Mouse (Mus musculus): ENCODE measurements around the gene Gpr173. TPM values are rescaled to one million over a fixed set of nuclear protein-coding genes. Genes with fewer than 3 reads are reported as not detected.
A peak's percentile ranks its signal among the peaks of the same experiment; 100 is the strongest.

The Gpr173 gene
- 2.0 and 2.7 TPM in 2 replicates for polyA plus RNA-seq (2014; fragmentation: Nextera tagmentation; extraction: Ambion mirVana)

DNA sequence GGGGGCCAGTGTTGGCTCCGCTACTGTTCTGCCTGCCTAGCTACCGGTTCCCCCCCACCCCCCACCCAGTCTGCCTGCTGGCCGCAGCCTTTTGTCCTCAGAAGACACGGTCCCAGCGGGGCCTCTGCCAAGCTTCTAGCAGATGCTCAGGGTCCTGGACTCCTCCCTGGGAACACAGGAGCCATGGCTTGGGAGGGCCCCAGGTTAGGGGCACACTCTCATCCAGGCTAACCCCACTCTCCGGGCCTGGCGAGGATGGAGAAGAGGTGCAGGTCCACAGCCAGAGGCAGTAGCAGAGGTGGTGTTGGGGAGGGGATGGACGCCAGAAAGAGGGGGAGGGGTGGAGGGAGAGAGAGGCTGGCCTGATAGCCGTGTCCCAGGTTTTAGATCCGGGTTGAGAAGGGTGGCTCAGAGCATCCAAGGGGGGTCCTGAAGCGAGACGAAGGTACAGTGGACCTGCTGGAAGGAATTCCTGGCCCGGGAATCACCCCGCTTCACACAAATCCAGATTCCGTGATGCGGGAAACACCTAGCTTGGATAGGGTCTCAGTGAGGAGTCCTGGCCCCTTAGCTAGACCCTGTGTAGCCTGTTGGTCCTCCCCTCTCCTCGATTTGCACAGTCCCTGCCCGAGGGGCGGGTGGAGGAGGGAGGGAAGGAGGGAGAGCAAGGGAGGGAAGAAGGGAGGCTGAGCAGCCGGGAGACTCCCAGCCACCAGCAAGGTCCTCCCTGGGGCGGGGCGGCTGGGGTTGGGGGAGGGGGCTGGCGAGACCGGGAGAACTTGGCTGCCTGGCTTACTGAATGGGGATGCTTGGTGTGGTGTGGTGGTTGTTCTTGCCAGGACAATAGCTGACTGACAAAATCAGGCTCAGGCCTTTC, at the start of gene Gpr173:
Gpr173 (minus strand) TSS at position 308 of the 877 bp plus-strand sequence.
- peak; percentile 95 for ATAC-seq (ENCODE audit: insufficient number of reproducible peaks, insufficient read depth, low FRiP score, low read depth)
- Histone ChIP-seq H3K4me1 (ENCODE audit: control insufficient read depth in 2 of 2, insufficient read depth in 2 of 2, low read length in 2 of 2) (no peaks in the 10 kb centered on the region; a peak in 1 of 4 replicates), H3K9me3 (ENCODE audit: control insufficient read depth, low read length) (no peaks in the 10 kb centered on the region), H3K36me3 (ENCODE audit: control insufficient read depth, insufficient read depth, low read length) (no peaks in the 10 kb centered on the region), H3K4me3 (ENCODE audit: control insufficient read depth in 1 of 2, insufficient read depth in 1 of 2, low read depth in 1 of 2, low read length in 2 of 2) (peak within 1 kb of the TSS; percentile 45 to 79), H3K4me2 (ENCODE audit: low read length) (peak within 1 kb of the TSS; percentile 62), H3K27me3 (ENCODE audit: control insufficient read depth, insufficient read depth, low read length) (peaks cover 14% of the 10 kb centered on the region), H3K9ac (ENCODE audit: low read length) (peak within 1 kb of the TSS; percentile 60), H3K27ac (replicated peaks in 1 of 2; ENCODE audit: control insufficient read depth in 1 of 2, insufficient read depth in 1 of 2, low read depth in 2 of 2, low read length in 2 of 2) (peak within 1 kb of the TSS; percentile 37 to 56; a peak in 1 of 4 replicates)
- WGBS, result 21% methylated on average over 21 of the region's 24 CpGs

- 67% methylated on average over 1 of the region's 1 CpGs for WGBS
- no peak for ATAC-seq (ENCODE audit: insufficient number of reproducible peaks, insufficient read depth, low FRiP score, low read depth)
- no peaks in the 10 kb centered on the region for H3K9me3 ChIP-seq (ENCODE audit: control insufficient read depth, low read length)
Observed at GRCm38 (mm10) chrX:152403251-152403650, 34.7 kb upstream of the Gpr173 start.

GRCm38 (mm10) chrX:152400096-152400495, 31.6 kb upstream of the Gpr173 start:
- no peak overlapping the region for H3K9ac ChIP-seq (ENCODE audit: low read length)
- H3K27me3 ChIP-seq (ENCODE audit: control insufficient read depth, insufficient read depth, low read length), result peaks cover 12% of the 10 kb centered on the region; the same call in 1 of the 2 replicates
- no peak overlapping the region for H3K4me3 ChIP-seq (ENCODE audit: control insufficient read depth in 1 of 2, insufficient read depth in 1 of 2, low read depth in 1 of 2, low read length in 2 of 2)
- H3K9me3 ChIP-seq (ENCODE audit: control insufficient read depth, low read length), result no peaks in the 10 kb centered on the region
- H3K4me1 ChIP-seq (ENCODE audit: control insufficient read depth in 2 of 2, insufficient read depth in 2 of 2, low read length in 2 of 2), result no peaks in the 10 kb centered on the region
- ATAC-seq (ENCODE audit: insufficient number of reproducible peaks, insufficient read depth, low FRiP score, low read depth), result no peak
- no peak overlapping the region for H3K27ac ChIP-seq (replicated peaks in 1 of 2; ENCODE audit: control insufficient read depth in 1 of 2, insufficient read depth in 1 of 2, low read depth in 2 of 2, low read length in 2 of 2)
- no peaks in the 10 kb centered on the region for H3K36me3 ChIP-seq (ENCODE audit: control insufficient read depth, insufficient read depth, low read length)
- WGBS, result 69% methylated on average over 2 of the region's 2 CpGs
- H3K4me2 ChIP-seq (ENCODE audit: low read length), result no peak overlapping the region

More at GRCm38 (mm10) chrX:152403251-152403650, 34.7 kb upstream of the Gpr173 start:
- no peaks in the 10 kb centered on the region for H3K36me3 ChIP-seq (ENCODE audit: control insufficient read depth, insufficient read depth, low read length)
- no peak overlapping the region for H3K9ac ChIP-seq (ENCODE audit: low read length)
- no peak overlapping the region for H3K4me3 ChIP-seq (ENCODE audit: control insufficient read depth in 1 of 2, insufficient read depth in 1 of 2, low read depth in 1 of 2, low read length in 2 of 2)
- no peak overlapping the region for H3K4me2 ChIP-seq (ENCODE audit: low read length)
- H3K4me1 ChIP-seq (ENCODE audit: control insufficient read depth in 2 of 2, insufficient read depth in 2 of 2, low read length in 2 of 2), result no peaks in the 10 kb centered on the region
- peaks cover 17% of the 10 kb centered on the region; the same call in 1 of the 2 replicates for H3K27me3 ChIP-seq (ENCODE audit: control insufficient read depth, insufficient read depth, low read length)
- no peak overlapping the region for H3K27ac ChIP-seq (replicated peaks in 1 of 2; ENCODE audit: control insufficient read depth in 1 of 2, insufficient read depth in 1 of 2, low read depth in 2 of 2, low read length in 2 of 2)

GRCm38 (mm10) chrX:152368054-152368396, 479 bp downstream of the Gpr173 start:
- ATAC-seq (ENCODE audit: insufficient number of reproducible peaks, insufficient read depth, low FRiP score, low read depth), result no peak
- Histone ChIP-seq H3K4me2 (ENCODE audit: low read length) (peak overlapping the region; percentile 62), H3K36me3 (ENCODE audit: control insufficient read depth, insufficient read depth, low read length) (no peaks in the 10 kb centered on the region), H3K9ac (ENCODE audit: low read length) (peak overlapping the region; percentile 60), H3K27ac (replicated peaks in 1 of 2; ENCODE audit: control insufficient read depth in 1 of 2, insufficient read depth in 1 of 2, low read depth in 2 of 2, low read length in 2 of 2) (no peak overlapping the region), H3K27me3 (ENCODE audit: control insufficient read depth, insufficient read depth, low read length) (peaks cover 14% of the 10 kb centered on the region), H3K9me3 (ENCODE audit: control insufficient read depth, low read length) (no peaks in the 10 kb centered on the region), H3K4me3 (ENCODE audit: control insufficient read depth in 1 of 2, insufficient read depth in 1 of 2, low read depth in 1 of 2, low read length in 2 of 2) (peak overlapping the region; percentile 45 to 79), H3K4me1 (ENCODE audit: control insufficient read depth in 2 of 2, insufficient read depth in 2 of 2, low read length in 2 of 2) (no peaks in the 10 kb centered on the region; a peak in 1 of 4 replicates)
- WGBS, result 23% methylated on average over 3 of the region's 4 CpGs

DNA sequence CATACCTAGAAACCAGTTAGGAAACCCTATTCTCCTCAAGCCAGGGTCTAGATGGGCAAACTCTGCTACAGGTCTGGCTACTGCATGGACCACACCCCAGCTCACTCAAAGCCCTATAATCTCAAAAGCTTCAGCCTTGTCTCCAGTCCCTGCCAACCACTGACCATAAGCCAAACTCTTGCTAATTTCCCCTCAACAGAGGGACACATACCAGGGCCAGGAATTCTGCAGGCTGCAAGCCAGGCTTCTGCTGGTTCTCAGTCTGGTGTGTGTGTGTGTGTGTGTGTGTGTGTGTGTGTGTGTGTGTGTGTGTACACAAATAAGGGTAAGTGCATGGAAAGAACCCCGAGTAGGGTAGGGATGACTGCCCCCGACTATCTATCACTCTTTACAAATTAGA, 2.1 kb downstream of the Gpr173 start:
- WGBS, result 74% methylated on average over 2 of the region's 2 CpGs

GRCm38 (mm10) chrX:152352553-152353153, 15.9 kb downstream of the Gpr173 start:
- Histone ChIP-seq H3K9ac (ENCODE audit: low read length) (no peak overlapping the region), H3K4me2 (ENCODE audit: low read length) (no peak overlapping the region), H3K27ac (replicated peaks in 1 of 2; ENCODE audit: control insufficient read depth in 1 of 2, insufficient read depth in 1 of 2, low read depth in 2 of 2, low read length in 2 of 2) (no peak overlapping the region), H3K4me3 (ENCODE audit: control insufficient read depth in 1 of 2, insufficient read depth in 1 of 2, low read depth in 1 of 2, low read length in 2 of 2) (no peak overlapping the region), H3K9me3 (ENCODE audit: control insufficient read depth, low read length) (no peaks in the 10 kb centered on the region), H3K27me3 (ENCODE audit: control insufficient read depth, insufficient read depth, low read length) (peaks cover 7% of the 10 kb centered on the region; the same call in 1 of the 2 replicates), H3K4me1 (ENCODE audit: control insufficient read depth in 2 of 2, insufficient read depth in 2 of 2, low read length in 2 of 2) (no peaks in the 10 kb centered on the region), H3K36me3 (ENCODE audit: control insufficient read depth, insufficient read depth, low read length) (no peaks in the 10 kb centered on the region)
- 13% methylated on average over 5 of the region's 5 CpGs for WGBS
- ATAC-seq (ENCODE audit: insufficient number of reproducible peaks, insufficient read depth, low FRiP score, low read depth), result no peak; the same call in 1 of the 2 replicates

More for the DNA sequence above, 2.1 kb downstream of the Gpr173 start:
- no peak overlapping the region for H3K27ac ChIP-seq (replicated peaks in 1 of 2; ENCODE audit: control insufficient read depth in 1 of 2, insufficient read depth in 1 of 2, low read depth in 2 of 2, low read length in 2 of 2)
- H3K4me1 ChIP-seq (ENCODE audit: control insufficient read depth in 2 of 2, insufficient read depth in 2 of 2, low read length in 2 of 2), result no peaks in the 10 kb centered on the region; a peak in 1 of 4 replicates
- H3K9me3 ChIP-seq (ENCODE audit: control insufficient read depth, low read length), result no peaks in the 10 kb centered on the region
- H3K4me2 ChIP-seq (ENCODE audit: low read length), result no peak overlapping the region
- no peaks in the 10 kb centered on the region for H3K36me3 ChIP-seq (ENCODE audit: control insufficient read depth, insufficient read depth, low read length)
- no peak overlapping the region for H3K9ac ChIP-seq (ENCODE audit: low read length)
- H3K4me3 ChIP-seq (ENCODE audit: control insufficient read depth in 1 of 2, insufficient read depth in 1 of 2, low read depth in 1 of 2, low read length in 2 of 2), result no peak overlapping the region
- ATAC-seq (ENCODE audit: insufficient number of reproducible peaks, insufficient read depth, low FRiP score, low read depth), result no peak
- peaks cover 14% of the 10 kb centered on the region for H3K27me3 ChIP-seq (ENCODE audit: control insufficient read depth, insufficient read depth, low read length)

DNA sequence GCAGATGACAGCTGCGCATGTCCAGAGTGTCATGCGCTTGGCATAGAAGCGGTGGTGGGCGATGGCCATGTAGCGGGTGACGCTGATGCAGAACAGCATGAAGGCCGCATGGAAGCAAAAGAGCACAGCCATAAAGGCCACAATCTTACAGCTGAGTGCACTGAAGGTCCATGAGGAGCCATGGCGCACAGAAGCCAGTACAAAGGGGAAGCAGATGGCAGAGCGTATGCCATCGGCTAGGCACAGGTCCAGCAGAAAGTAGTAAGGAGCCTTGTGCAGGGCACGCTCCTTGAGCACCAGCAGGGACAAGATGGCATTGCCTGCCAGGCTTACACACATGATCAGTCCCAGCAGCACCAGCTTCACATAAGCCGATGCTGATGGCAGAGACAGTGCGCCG, 21.5 kb downstream of the Gpr173 start:
- Histone ChIP-seq H3K9me3 (ENCODE audit: control insufficient read depth, low read length) (no peaks in the 10 kb centered on the region), H3K27me3 (ENCODE audit: control insufficient read depth, insufficient read depth, low read length) (peaks cover 18% of the 10 kb centered on the region), H3K36me3 (ENCODE audit: control insufficient read depth, insufficient read depth, low read length) (no peaks in the 10 kb centered on the region), H3K27ac (replicated peaks in 1 of 2; ENCODE audit: control insufficient read depth in 1 of 2, insufficient read depth in 1 of 2, low read depth in 2 of 2, low read length in 2 of 2) (no peak overlapping the region), H3K9ac (ENCODE audit: low read length) (no peak overlapping the region), H3K4me3 (ENCODE audit: control insufficient read depth in 1 of 2, insufficient read depth in 1 of 2, low read depth in 1 of 2, low read length in 2 of 2) (no peak overlapping the region), H3K4me2 (ENCODE audit: low read length) (no peak overlapping the region), H3K4me1 (ENCODE audit: control insufficient read depth in 2 of 2, insufficient read depth in 2 of 2, low read length in 2 of 2) (no peaks in the 10 kb centered on the region)
- no peak for ATAC-seq (ENCODE audit: insufficient number of reproducible peaks, insufficient read depth, low FRiP score, low read depth)
- 87% methylated on average over 13 of the region's 14 CpGs for WGBS

Measured in heart, embryonic 14.5 days (tissue).